Mouse (Mus musculus) cerebellum, postnatal 10 days (tissue): ENCODE measurements around the gene Bloc1s6.

Source experiments
- DNase-seq, 2 experiments: peaks; one replicate each; pipeline ENCODE4 v3.0.0; 2021; ENCODE audit warnings: mixed read lengths in 2 of 2

Bloc1s6 gene

DNA sequence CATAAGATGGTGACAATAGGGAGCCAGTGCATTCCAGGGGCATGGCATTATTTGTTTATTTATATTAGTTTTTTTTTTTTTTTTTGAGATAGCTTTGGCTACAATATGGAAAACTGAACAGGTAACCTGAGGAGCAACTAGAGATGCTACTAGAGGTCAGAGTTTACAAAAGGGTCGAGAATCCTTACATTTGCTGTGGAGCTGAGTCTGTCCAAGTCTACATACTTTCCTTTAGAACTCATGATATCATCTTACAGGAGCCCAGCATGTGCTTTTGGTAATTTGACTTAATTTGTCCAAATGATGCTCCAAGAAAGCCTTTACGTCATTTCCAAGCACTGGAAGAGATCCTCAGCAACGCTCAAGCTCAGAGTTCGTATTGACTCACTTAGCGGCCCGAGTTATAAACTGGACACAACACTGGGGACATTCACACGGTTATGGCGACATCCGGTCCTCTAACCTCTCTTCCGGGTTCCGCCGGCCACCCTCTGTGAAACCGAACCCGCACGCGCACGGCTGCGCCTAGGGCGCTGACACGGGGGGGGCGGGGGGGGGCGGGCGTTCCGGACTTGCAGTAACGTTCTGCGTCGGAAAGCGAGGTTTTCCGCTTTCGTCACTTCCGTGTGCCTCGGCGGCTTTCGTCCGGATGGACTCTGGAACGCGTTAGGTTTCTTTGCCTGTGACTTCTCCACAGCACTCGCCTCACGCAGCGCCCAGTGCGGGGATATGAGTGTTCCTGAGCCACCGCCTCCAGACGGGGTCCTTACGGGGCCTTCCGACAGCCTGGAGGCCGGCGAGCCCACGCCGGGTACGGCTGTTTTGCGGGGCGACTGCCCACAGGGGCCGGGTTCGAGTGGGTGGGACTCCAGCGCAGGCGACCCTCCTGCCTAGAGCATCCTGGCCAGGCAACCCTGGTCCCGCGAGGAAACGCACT is at the start of gene Bloc1s6:
Gene Bloc1s6, plus strand, starts transcription at position 610 of the 937 bp plus-strand sequence.
- DNase-seq: peak; percentile 94 to 95

DNA sequence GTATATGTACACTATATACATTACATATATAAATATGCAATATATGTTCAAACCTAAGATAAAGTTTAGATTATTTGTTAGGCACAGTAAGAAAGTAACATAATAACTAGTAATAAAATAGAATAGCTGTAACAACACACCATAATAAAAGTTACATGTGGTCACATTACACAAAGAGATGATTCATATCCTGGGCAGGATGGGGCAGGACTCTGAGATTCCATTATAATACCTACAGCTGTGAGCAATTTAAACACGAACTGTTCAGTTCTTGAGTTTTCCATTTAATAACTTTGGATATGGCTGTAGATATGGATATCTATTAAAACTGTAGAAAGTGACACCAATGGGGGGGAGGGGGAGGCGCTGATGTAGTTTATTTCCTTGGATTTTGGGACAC is 40.8 kb upstream of the Bloc1s6 start:
- no peak for DNase-seq

DNA sequence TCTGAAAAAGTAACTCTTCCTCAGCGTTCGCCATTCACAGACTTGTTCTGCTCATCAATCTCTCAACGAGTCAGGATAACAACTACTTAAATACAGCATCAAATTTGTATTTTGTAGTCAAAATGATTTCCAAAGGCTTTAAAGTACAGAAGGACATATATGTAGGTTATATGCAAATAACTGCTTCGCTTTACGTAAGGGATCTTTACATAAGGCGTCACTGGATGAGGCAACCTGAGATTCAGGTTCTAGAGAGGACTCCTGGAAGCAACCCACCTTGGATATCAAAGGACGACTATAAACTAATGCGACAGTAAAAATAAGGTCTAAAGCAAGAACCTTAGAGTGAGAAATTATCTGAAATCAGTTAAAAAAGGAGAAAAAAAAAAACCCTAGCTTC is 37.3 kb upstream of the Bloc1s6 start:
- no peak for DNase-seq

DNA sequence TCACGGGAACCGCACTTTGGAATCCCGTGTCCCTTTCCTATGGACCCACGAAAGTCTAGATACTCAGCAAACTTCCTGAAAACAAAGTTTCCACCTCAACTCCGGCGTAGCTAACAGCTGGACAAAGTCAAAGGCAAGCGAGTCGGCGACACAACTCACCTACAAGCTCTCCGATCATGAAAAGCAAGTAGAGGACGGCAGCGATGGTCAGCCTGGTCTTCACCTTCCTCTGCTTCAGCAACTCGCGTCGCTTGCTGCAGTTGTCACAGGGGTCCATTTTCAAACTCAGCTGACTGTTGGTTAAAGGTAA is 36.5 kb upstream of the Bloc1s6 start:
- DNase-seq: no peak

DNA sequence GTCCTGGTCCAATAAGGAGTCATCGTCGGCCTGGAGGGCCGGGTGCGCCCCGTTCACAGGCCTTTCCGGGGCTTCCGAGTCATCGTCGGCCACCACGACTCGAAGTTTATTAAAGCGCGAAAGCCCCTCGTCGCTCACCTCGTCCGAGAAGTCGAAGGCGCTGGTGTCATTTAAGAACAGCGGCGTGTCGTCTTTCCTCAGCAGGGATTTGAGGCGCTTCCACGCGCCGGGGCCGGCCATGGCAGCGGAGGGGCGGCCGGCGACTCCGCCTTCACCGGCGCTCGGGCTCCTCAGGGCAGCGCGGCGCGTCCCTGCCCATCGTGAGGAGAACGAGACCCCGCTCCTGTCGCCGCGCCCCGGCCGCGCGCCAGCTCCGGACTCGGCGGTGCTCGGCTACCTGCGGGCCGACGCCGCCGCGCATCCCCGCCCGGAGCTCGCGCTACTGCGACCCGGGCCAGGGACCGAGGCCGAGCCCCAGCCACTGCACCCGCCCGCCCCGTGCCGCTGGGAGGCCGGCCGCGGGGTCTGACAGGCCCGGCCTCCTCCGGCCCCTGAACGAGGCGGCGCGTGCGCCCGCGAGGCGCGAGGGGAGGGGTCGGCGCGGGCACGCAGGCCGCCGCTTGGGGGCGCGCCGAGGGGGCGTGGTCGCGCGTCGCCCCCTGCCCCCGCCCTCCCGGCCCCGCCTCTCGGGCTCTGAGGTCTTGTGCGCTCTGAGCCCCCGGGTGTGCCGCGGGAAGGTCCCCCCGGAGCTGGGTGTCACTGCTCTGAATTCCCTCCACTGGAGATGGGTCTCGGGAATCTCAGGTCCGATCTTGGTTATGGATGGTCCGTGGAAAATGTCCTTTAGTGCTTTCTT is 35.9 kb upstream of the Bloc1s6 start, which contains the start of gene Slc30a4:
Gene Slc30a4, minus strand, starts transcription at position 483 of the 856 bp plus-strand sequence.
- peak; percentile 91 to 94 for DNase-seq

DNA sequence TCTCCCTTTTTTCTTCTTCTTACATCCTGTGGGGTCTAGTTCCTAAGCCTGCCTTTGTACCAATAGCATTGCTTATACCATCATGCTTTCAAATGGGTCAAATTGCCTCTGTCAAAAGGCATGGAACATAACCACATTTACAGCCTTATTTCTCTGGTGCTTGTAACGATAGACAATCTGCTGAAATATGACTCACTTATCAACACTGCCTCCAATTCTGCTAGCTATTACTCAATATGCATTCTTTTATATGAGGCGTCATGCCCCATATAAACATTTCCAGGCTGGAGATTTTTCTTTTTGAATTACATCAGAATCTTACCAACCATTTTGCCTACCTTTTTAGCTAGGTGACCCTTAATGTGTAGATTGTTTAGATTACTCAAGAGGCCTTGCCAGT is 33.7 kb upstream of the Bloc1s6 start:
- no peak for DNase-seq

DNA sequence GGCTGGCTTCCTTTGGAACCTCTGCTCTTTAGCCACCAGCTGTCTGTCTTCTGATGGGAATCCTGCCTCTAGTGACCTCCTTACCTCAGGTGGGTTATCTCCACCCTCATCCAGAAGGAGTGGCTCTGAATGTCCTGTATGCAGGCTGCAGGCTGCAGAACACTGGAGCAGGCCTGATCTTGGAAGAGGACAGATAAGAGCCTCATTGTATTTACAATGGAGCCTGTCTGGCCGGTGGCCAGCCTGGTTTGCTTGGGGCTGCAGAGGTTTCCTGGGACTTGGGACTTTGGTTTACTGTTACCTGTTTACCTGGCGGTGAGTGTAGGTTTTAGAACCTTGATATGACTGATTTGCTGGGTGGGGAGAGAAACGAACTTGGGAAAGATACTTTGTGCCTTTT is 30.2 kb upstream of the Bloc1s6 start:
- no peak for DNase-seq

DNA sequence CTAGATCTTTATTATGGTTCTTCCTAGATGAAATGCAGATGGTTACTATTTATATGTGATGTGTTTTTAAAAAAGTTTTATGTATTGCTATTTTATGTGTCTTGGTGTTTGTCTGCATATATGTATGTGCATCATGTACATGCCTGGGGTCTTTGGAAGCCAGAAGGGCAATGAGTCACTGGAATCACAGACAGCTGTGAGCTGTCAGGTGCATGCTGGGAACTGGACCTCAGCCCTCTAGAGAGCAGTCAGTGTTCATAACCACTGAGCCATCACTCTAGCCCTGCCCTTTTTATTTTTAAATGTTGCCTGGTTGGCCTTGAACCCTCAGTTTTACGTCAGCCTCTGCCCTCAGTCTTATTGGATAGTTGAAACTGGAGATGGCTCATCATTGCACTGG is 29.1 kb upstream of the Bloc1s6 start:
- peak in 1 of 2 experiments; percentile 9 for DNase-seq

DNA sequence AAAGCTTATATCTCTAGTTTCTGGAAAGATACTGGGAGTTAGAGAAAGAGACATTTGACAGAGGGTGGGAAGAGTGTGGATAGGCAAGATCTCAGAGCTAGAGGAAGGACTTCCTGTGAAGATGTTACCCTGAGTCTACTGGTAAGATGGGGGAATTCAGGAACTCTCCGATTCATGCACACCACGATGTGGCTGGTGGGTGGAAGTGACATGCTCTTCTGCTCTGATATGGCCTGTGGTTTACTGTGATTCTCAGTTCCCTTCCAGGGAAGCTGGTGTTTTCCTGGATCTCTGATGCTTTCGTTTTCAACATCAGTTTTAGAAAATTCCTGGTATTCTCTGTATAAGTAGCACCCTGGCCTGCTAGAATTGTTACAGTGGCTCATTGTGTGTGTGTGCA is 26.4 kb upstream of the Bloc1s6 start:
- DNase-seq: no peak

DNA sequence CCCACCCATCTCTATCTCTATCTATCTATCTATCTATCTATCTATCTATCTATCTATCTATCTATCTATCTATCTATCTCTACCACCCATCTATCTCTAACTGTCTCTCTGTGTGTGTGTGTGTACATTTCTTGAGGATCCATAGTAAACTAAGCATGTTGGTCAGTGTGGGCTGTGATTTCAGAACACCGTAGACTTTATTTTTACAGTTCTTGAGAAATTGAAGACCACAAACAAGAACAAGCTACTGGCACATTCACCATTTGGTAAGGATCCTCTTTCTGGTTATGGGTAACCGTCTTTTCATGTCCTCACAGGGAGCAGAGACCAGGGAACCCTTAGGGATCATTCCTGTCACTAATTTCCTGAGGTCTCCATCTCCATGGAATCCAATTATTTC is 25.5 kb upstream of the Bloc1s6 start:
- DNase-seq: no peak

DNA sequence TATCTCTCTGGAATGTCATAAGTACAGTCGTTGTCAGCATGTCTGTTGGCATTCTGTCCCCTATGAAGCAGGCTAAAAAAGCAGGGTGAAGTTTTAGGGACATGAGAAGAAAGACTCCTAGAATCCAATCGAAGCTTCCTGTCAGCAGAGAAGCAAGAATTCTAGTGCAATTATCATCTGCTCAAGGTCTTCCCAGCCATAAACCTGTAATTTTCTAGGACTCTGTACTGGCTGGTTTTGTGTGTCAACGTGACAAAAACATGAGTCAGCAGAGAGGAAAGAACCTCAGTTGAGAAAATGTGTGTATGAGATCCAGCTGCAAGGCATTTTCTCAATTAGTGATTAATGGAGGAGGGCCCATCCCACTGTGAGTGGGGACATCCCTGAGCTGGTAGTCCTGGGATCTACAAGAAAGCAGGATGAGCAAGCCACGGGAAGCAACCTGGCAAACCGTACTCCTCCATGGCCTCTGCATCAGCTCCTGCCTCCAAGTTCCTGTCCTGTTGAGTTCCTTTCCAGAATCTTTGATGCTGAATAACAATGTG is 23.1 kb upstream of the Bloc1s6 start:
- no peak for DNase-seq

DNA sequence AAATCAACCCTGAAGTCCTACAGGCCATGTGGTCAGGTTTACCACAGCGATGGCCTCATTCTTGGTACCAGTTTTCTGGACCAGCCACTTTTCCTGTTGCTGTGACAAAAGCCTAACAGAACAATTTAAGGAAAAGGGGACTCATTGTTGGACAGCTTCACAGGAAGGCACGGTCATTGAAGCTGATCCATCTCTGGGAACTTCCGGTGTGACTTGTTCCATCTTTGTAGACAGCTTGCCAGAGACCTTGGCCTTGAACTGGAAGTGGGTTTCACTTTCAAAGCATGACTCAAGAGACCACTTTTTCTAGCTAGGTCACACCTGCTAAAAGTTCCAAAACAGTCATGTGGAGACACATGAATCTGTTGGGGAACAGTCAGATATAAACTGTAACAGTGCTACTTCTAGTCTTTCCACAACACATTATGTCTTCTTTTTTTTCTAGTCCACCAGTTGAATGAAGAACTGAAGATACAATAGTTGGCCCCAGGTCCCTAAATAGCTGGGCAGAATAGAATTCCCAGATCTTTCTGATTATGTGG is 21.9 kb upstream of the Bloc1s6 start:
- no peak for DNase-seq

DNA sequence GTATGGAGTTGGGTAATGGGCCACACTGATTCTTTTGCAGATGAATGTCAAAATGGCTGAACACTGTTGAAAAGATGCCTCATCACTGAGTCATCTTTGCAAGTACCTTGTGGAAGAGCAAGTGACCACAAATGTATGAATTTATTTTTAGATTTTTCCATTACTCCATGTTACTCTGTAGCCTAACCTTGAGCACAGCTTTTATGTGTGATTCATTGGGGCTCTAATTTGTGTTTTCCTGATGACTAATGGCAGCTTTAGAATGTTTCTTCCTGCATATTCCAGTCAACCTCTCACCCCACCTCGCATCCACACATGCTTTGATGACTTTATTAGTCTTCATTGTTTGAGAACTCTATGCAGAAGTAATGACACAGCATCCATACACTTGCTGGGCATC is 19.1 kb upstream of the Bloc1s6 start:
- DNase-seq: no peak

DNA sequence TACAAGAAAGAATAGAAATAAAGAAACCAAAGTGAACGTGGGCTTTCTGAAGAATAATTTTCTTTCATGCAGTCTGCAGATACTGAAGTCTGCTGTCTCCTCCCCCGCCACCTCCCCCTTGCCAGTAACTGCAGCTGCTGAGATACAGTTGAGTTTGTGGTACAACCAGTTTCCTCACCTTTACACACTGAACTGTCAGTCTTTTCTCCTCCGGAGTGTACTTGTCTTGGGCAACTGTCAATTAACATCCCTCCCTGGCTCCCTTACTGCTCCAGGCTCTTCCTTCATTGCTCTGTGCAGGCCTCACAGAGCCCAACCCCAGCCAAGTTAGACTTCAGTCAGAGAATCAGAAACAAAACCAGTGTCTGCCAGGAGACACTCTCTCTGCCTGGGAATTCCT is 17.7 kb upstream of the Bloc1s6 start:
- DNase-seq: no peak

DNA sequence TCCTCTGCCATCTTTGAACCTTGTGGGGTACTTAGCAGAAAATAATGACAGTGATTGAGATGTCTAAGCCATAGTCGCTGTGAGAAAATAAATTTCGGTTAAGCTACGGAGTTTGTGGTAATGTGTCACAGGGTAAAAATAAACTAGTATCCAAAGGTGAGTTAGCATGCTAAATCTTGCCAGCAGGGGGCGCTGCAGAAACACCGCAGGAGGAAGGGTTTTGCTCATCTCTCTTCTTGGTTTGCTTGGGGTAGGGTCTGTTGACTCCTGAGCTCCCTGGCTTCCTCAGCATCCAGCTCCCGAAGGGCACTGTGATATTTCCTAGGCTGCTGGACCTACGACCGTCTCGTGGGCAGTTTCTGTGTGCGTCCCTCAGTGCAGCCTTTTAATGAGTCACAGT is 12.7 kb upstream of the Bloc1s6 start:
- peak; percentile 47 to 56 for DNase-seq

DNA sequence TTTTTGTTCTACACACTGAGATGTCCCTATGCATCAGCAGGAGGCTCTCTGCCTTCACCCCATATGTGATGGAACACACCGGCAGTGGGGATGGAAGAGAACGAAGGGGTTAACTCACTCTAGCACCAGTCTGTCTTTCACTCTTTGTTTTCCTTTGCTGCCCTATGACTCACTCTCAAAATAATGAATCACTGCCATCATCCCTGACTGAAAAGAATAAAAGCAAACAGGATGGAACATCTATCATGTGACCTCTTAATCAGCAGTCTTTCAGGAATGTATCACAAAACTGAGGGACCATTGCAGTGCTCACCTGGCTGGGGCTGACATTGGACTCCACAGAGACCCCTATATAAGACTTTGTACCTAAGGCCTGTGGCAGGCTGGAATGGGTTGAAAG is 6.8 kb upstream of the Bloc1s6 start:
- no peak for DNase-seq

DNA sequence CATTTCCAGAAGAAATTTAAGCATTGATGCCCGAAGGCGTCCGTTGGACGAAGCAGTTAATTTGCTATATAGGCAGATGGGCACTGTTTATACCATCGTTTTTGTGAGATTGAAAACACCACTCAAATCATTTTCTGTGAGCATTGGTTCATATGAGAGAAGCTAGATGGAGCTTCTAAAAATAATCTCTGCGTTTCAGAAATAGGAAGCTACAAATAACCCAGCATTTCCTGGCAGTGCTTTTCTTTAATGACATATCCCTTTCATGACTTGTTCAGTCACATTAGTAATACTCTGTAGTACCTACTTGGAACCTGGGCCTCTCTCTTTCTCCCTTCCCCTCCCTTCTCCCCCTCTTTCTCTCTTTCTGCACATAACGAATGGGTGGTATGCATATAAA is 720 bp downstream of the Bloc1s6 start:
- peak in 1 of 2 experiments; percentile 21 for DNase-seq

DNA sequence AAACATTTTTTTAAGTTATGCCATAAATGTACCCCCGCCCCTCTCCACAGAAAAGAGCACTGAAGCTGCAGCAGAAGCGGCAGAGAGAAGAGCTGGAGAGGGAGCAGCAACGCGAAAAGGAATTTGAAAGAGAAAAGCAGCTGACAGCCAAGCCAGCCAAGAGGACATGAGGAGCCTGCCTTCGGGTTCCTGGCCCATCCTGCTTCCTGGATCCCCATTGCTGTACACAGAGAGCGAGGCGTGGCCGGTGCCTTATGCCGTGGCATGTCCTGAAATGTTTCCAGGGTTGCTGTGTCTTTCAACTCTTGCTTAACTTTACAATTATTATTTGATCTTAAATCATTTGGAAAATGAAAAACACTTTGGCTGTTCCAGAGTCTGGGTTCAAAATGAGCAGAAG is 8.2 kb downstream of the Bloc1s6 start:
- DNase-seq: no peak

DNA sequence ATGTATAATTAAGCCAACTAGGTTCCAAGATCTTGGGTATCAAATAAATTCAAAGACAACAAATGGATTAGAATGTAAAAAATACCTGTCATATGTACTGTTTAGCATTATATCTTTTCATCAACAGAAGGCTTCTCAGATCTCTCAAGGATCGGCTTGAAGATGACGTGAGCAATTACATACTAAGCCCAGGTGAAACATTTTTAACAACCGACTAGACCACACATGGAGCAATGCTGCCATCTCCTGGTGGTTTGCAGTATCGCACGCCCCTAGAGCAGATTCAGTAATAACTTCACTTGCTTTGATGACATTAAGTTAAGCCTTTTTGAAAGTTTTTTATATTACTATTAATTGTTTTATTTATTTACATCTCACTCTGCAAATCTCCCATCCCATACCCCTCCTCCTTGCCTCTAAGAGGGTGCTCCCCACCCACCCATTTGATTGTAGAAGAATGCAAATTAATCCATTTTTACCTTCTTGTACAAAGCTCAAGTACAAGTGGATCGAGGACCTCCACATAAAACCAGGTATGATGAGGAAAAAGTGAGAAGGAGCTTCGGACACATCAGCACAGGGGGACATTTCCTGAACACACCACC is 15.5 kb downstream of the Bloc1s6 start:
- DNase-seq: peak; percentile 75 to 83

DNA sequence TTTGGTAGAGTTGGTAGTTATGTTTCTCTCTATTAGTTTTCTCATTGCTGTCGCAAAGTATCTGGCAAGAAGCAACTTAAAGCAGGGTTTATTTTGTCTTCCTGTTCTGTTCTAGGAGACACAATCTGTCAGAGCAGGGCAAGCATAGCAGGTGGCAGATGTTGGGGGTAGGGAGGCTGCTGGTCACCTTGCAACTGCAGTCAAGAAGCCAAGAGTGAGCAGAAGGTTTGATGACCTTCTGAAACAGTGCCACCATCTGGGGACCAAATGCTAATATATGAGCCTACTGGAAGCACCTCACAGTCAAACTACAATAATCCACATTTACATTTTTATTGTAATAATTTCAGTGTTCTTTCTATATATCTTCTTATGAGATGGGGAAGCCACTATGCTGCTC is 21.5 kb downstream of the Bloc1s6 start:
- DNase-seq: peak; percentile 68 to 72

DNA sequence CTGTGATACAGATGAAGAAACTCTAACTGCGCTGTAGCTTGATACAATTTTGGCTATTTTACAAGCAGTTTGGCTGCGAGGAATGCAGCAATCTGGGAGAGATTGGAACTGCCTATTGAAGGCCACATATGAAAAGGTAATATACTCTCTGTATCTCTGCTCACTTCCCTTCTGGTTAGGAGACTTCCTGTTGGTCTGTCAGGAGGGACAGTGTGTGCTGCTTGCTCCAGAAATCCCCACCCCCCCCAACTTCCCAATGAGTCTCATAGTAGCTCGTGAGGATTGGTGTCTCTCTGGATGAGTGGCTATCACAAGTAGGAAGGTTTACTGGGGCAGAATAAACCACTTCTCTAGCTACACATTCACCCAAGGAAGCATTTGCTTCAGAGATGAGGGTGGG is 24.7 kb downstream of the Bloc1s6 start:
- DNase-seq: no peak

DNA sequence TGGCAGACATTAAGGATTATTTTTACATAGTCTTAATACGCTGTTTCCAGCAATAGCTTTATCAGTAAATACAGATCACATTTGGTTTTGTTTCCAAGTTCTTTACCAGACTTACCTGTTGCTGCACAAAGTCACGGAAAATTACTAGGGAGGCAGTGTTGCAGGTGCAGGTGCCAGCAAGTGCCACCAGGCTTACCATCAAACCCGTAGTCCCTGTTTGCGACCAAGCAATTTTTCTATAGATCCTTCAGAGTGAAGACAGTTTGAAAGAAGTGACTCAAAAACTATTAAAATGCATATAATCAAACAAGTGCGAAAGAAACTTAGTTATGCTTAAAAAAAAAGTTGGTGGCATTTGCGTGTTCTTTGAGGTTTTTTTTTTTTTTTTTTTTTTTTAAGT is 26.2 kb downstream of the Bloc1s6 start:
- no peak for DNase-seq
